Mouse (Mus musculus) lung, postnatal 4 days (tissue): ENCODE measurements around the gene 8030474K03Rik.
"Not testable (repeated sequence)": the region's sequence is repeated elsewhere in the genome, so short reads cannot be mapped to it uniquely, and the experiment has no call there.

Experiments
- DNase-seq, 2 experiments: peaks; one replicate each; pipeline ENCODE4 v3.0.0; 2021

The 8030474K03Rik gene

DNA sequence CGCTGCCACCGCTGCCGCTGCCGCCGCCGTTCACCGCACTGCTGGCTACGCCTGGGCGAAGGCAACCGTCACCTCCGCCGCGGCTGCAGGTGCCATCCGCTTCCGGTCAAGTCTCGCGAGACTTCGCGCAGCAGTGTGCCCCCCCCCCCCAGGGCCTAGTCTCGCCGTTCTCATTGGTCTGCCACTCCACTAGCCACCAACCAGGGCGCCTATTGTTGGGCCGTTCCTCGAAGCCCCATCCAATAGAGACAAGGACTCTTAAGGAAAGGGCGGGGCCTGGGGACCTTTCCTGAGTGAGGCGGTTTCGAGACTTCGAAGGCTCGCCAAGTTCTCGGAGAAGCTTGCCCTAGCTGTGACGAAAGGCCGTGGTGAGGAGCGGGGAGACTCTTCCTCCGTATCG lies at the start of gene 8030474K03Rik, which contains the start of gene Gm4779:
TSS of gene 8030474K03Rik (plus strand) at position 315 of the 400 bp plus-strand sequence.
TSS of gene Gm4779 (minus strand) at position 82 of the 400 bp plus-strand sequence.
- no peak for DNase-seq

DNA sequence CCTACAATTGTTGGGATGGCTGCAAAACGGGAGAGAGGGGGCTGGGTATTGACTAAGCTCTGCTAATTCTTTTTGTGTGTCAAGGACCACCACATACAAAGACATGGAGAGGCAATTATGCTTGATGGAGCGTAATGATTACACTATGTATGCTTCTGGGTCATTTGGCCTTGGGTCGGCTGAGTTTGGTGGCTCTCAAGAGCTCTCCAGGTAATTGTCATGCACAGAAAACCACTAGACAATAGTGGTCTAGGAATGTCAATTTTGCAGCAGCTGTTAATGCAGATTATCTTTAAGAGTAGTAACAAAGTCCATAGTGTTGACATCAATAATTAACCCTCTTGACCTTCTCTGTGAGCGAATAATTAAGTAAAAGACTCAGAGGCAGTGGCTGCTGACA lies 44.3 kb upstream of the 8030474K03Rik start:
- DNase-seq = no peak

DNA sequence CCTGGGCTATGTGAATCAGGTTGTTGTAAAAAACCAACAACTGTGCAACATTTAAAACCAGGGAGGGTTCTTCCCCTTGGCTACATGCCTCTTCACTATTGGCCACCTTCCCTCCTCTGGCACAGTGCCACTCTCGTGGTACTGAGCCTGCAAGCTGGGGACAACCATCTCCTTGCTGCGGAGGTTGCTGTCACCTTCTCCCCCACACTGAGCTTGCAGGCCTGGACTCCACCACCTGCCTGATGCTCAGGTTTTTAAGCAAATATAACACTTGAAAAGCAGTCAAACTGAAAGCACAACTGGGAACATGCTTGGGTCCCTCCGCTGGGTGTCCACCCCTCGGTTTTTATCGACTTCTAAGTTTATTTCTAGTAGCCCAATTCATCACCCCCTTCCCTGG lies 40.0 kb upstream of the 8030474K03Rik start:
- peak; percentile 23 for DNase-seq

DNA sequence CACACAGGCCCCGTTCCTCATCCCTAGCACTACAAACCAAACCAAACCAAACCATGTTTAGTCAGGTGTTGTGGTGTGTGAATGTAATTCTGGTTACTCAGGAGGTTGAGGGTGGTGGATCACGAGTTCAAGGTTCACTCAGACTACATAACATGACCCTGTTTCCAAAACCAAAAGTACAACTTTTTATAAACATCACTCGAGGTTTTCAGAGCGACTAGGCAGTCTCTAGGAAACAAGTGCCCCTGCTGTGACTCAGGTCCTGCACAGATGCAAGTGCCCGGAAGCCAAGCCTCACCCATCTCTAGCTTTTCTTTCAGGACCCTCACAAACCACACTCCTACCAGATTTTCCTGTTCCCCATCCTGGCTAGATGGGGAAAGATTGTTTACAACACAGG lies 29.8 kb upstream of the 8030474K03Rik start:
- DNase-seq = no peak

- no peak for DNase-seq
Observed at GRCm38 (mm10) chrX:101765111-101765510, 29.3 kb upstream of the 8030474K03Rik start.

DNA sequence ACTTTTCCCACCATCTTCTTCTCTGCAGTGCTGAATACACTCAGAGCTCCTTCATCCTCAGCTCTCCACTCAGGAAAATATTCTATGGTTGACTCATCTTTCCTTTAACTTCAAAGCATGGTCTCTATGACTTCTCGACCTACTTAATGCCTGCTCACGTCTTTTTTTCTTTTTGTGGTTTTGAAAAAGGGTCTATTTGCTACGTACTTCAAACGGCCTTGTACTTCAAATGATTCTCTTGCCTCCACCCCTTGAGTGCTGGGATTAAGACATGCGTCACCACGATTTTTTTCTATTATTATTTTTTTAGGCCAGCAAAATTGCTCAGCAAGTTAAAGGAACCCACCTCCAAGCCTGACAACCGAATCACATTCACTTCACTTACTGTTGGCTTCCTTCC lies 27.2 kb upstream of the 8030474K03Rik start:
- no peak for DNase-seq

- DNase-seq = no peak
Observed at GRCm38 (mm10) chrX:101769478-101769877, 25.0 kb upstream of the 8030474K03Rik start.

- DNase-seq = no peak
Observed at GRCm38 (mm10) chrX:101770307-101770706, 24.1 kb upstream of the 8030474K03Rik start.

GRCm38 (mm10) chrX:101772035-101772434 lies 22.4 kb upstream of the 8030474K03Rik start:
- DNase-seq = peak; percentile 20 to 66

DNA sequence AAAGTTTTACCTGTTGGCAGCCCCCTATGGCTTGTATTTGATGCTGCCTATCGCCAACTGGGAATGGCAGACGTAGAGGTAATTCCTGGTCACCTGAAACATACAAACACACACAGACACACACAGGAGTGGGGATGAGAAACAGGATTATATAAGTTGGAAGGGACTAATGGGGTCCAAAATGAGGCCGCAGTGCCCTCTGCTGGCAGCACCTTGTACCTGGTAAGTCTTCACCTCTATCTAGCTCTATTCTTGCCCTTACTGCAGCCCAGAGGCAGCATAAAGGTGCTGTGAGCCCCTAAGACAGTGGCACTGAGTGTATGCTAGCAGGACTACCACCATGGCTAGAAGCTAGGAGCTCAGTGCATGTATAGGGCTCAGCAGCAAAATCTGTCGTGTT lies 2.9 kb upstream of the 8030474K03Rik start:
- peak; percentile 22 to 50 for DNase-seq

GRCm38 (mm10) chrX:101805512-101805911 lies 11.1 kb downstream of the 8030474K03Rik start:
- DNase-seq = no peak

GRCm38 (mm10) chrX:101811750-101812149 lies 17.3 kb downstream of the 8030474K03Rik start:
- no peak for DNase-seq

DNA sequence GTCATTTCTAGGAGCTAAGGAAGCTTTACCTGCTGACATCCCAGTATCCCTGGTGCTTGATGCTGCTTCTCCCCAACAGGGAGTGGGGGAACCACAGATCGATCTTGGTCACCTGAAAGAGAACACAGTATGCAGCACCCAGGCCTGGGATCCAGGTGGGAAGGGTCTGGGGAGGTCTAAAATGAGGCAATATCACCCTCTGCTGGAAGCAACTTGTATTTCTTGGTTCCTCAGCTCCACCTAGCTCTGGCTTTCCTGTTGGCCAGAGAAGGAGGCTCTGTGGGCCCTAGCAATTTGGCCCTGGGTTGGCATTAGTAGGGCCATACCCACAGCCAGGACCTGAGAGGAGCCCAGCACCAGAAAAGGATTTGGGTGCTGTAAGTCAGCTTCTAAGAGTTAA lies 24.7 kb downstream of the 8030474K03Rik start:
- DNase-seq = peak in 1 of 2 experiments; percentile 9

GRCm38 (mm10) chrX:101819980-101820379 lies 25.5 kb downstream of the 8030474K03Rik start:
- not testable (repeated sequence) for DNase-seq

- DNase-seq = peak; percentile 23 to 72
Observed at GRCm38 (mm10) chrX:101847191-101847795, 52.8 kb downstream of the 8030474K03Rik start.
